Mouse (Mus musculus) lung, adult 2 months (tissue): ENCODE data around the gene Gstp1.

Source experiments
- CTCF ChIP-seq: fragments of 200-500 bp; IDR thresholded peaks from 2 replicates; pipeline ENCODE4 v1.5.1; 2011; ENCODE audit warnings: mild to moderate bottlenecking, low read length, control low read depth; ENCODE audit not compliant: insufficient read depth
- POLR2A ChIP-seq: fragments of 200-500 bp; IDR thresholded peaks from 2 replicates; pipeline ENCODE4 v1.6.1; 2011; ENCODE audit warnings: low read depth, mild to moderate bottlenecking, control low read depth, low read length, borderline replicate concordance; ENCODE audit errors: extremely low read depth

GRCm38 (mm10) chr19:4057962-4058361, 20.2 kb upstream of the Gstp1 start:
- TF ChIP-seq CTCF (no peak), POLR2A (no peak)
